Comparison of ENCODE assay signal across 20 mouse cellular contexts in genomic region chr13:43813431-43813830, GRCm38 (mm10). TPM values are rescaled to one million over a fixed set of nuclear protein-coding genes. Genes with fewer than 3 reads are reported as not detected.
A peak's percentile ranks its signal among the peaks of the same experiment; 100 is the strongest.
DNase-seq lines count a peak whose midpoint lies in the region; ATAC-seq lines count a peak whose summit lies in the region.
"Had no signal": no experiment of that assay in that cellular context is flagged by ENCODE, and none has a peak within 500 bp of the region (broad histone marks: within the 10 kb centered on the region; RNA-seq: fewer than 3 reads in every experiment).

No protein-coding gene starts in this region.

- no peaks in the 10 kb centered on the region for H3K9me3 ChIP-seq in intestine, embryonic 16.5 days (ENCODE audit: control insufficient read depth, low read length)
- H3K9me3 ChIP-seq: embryonic facial prominence, embryonic 13.5 days; forebrain, embryonic 12.5 days; G1E; hindbrain, embryonic 15.5 days had no signal

- H3K36me3 ChIP-seq in intestine, embryonic 16.5 days (ENCODE audit: control insufficient read depth, insufficient read depth, low read length) = no peaks in the 10 kb centered on the region
- H3K36me3 ChIP-seq: embryonic facial prominence, embryonic 13.5 days; forebrain, embryonic 12.5 days; G1E; heart, embryonic 13.5 days; hindbrain, embryonic 15.5 days had no signal

- no peak for DNase-seq in cerebellum, postnatal 4 days (ENCODE audit: low spot score in 2 of 2)
- DNase-seq in cerebellum, adult 11-12 months = peak; percentile 80
- peak; percentile 75 for DNase-seq in cerebellum, adult 9-10 months
- peak; percentile 65 to 73 for DNase-seq in cerebellum, postnatal 25 days
- no peak for DNase-seq in spleen, postnatal 4 days (ENCODE audit: low spot score in 2 of 2)
- DNase-seq in thymus, postnatal 0 days (ENCODE audit: low spot score) = no peak
- DNase-seq: adrenal gland, postnatal 10 days; B cell, adult 2 months; gastrocnemius, postnatal 14 days; heart, postnatal 36 days had no signal

- H3K4me3 ChIP-seq in intestine, embryonic 16.5 days (ENCODE audit: low read length) = no peak overlapping the region
- H3K4me3 ChIP-seq: embryonic facial prominence, embryonic 13.5 days; forebrain, embryonic 12.5 days; heart, embryonic 13.5 days; hindbrain, embryonic 15.5 days had no signal

- H3K27ac ChIP-seq in intestine, embryonic 16.5 days (ENCODE audit: low read length) = no peak overlapping the region
- H3K27ac ChIP-seq: embryonic facial prominence, embryonic 13.5 days; forebrain, embryonic 12.5 days; heart, embryonic 13.5 days; hindbrain, embryonic 15.5 days had no signal

- no peak overlapping the region for H3K4me2 ChIP-seq in intestine, embryonic 16.5 days (ENCODE audit: low read depth, low read length)
- H3K4me2 ChIP-seq: embryonic facial prominence, embryonic 13.5 days; forebrain, embryonic 12.5 days; heart, embryonic 13.5 days; hindbrain, embryonic 15.5 days had no signal

- no peaks in the 10 kb centered on the region for H3K27me3 ChIP-seq in intestine, embryonic 16.5 days (replicated peaks; ENCODE audit: control insufficient read depth, insufficient read depth, low read length)
- H3K27me3 ChIP-seq: embryonic facial prominence, embryonic 13.5 days; heart, embryonic 13.5 days; hindbrain, embryonic 15.5 days had no signal

- 90% methylated on average over 8 of the region's 8 CpGs for WGBS in intestine, embryonic 16.5 days

- H3K4me1 ChIP-seq in intestine, embryonic 16.5 days (ENCODE audit: control insufficient read depth, insufficient read depth, low read length) = no peaks in the 10 kb centered on the region
- H3K4me1 ChIP-seq: embryonic facial prominence, embryonic 13.5 days; forebrain, embryonic 12.5 days; heart, embryonic 13.5 days; hindbrain, embryonic 15.5 days had no signal

- H3K9ac ChIP-seq in intestine, embryonic 16.5 days (ENCODE audit: low read depth, low read length) = no peak overlapping the region
- H3K9ac ChIP-seq: embryonic facial prominence, embryonic 13.5 days; forebrain, embryonic 12.5 days; heart, embryonic 13.5 days; hindbrain, embryonic 15.5 days had no signal

- peak; percentile 72 for ATAC-seq in cerebellum, adult (ENCODE audit: insufficient number of reproducible peaks, low FRiP score, low TSS enrichment)
- no peak for ATAC-seq in intestine, embryonic 16.5 days
- ATAC-seq: CD4-positive, CD25-positive, alpha-beta regulatory T cell, adult 4 months; forebrain, embryonic 16.5 days; intestine, postnatal 0 days had no signal

RNA-seq across cellular contexts. Expression of gene Cd83, which starts 28.9 kb away (rescaled TPM):
- 122 and 138 TPM in 2 replicates for polyA plus RNA-seq in thymus, postnatal 0 days (2015; fragmentation: Nextera tagmentation; extraction: Ambion mirVana)
- 9.2 and 9.6 TPM in 2 replicates for polyA plus RNA-seq in intestine, embryonic 16.5 days (2015; fragmentation: Nextera tagmentation; extraction: Ambion mirVana)
- polyA plus RNA-seq: G1E had no signal

Comparison
In these comparisons a context has a peak if more than half of its experiments do, and no peak if none do; other contexts are left out.
1. DNase-seq: peak in cerebellum, adult 11-12 months (single experiment), cerebellum, adult 9-10 months (single experiment) and cerebellum, postnatal 25 days (2 of 2); none in cerebellum, postnatal 4 days (0 of 2), spleen, postnatal 4 days (0 of 2) and thymus, postnatal 0 days (single experiment).
2. RNA of gene Cd83, which starts 28.9 kb away (polyA plus RNA-seq): 122 to 138 TPM in thymus, postnatal 0 days; 9.2 to 9.6 TPM in intestine, embryonic 16.5 days; every median in the first group is over 10 times any median in the second.